Mouse (Mus musculus) intestine, embryonic 14.5 days (tissue): ENCODE data around the gene Ubac1. TPM values are rescaled to one million over a fixed set of nuclear protein-coding genes. Genes with fewer than 3 reads are reported as not detected.

Source experiments
- ATAC-seq: fragments of 200-750 bp; cut with Nextera tagmentation; replicated peaks from 2 replicates; pipeline ENCODE4 v1.8.0; 2017; ENCODE audit warnings: low read depth, moderate number of reproducible peaks, moderate TSS enrichment, moderate library complexity; ENCODE audit not compliant: low FRiP score, low TSS enrichment
- DNase-seq: peaks from one replicate; pipeline ENCODE4 v3.0.0-alpha.2; 2018; ENCODE audit warnings: low spot score
- H3K27ac ChIP-seq: fragments of 300-500 bp; sonication (generic); 2 replicates; pipeline ENCODE4 v1.5.1; 2014; ENCODE audit warnings: low read depth, mild to moderate bottlenecking, control low read depth
- H3K27me3 ChIP-seq: fragments of 300-500 bp; sonication (generic); replicated peaks from 2 replicates; pipeline ENCODE4 v1.6.1; 2014; ENCODE audit warnings: low read length, control low read depth; ENCODE audit not compliant: control insufficient read depth, insufficient read depth
- H3K36me3 ChIP-seq: fragments of 300-500 bp; sonication (generic); 2 replicates; pipeline ENCODE4 v1.6.1; 2014; ENCODE audit warnings: low read length, control low read depth; ENCODE audit not compliant: control insufficient read depth, insufficient read depth
- H3K4me1 ChIP-seq: fragments of 300-500 bp; sonication (generic); replicated peaks from 2 replicates; pipeline ENCODE4 v1.6.1; 2014; ENCODE audit warnings: low read length, control low read depth, mixed read lengths; ENCODE audit not compliant: control insufficient read depth, insufficient read depth
- H3K4me2 ChIP-seq: fragments of 300-500 bp; sonication (generic); 2 replicates; pipeline ENCODE4 v1.6.1; 2014; ENCODE audit warnings: low read length
- H3K4me3 ChIP-seq: fragments of 300-500 bp; sonication (generic); 2 replicates; pipeline ENCODE4 v1.5.1; 2014; ENCODE audit warnings: low read depth, low read length, control low read depth, mixed read lengths
- H3K9ac ChIP-seq: fragments of 300-500 bp; sonication (generic); 2 replicates; pipeline ENCODE4 v1.6.1; 2014; ENCODE audit warnings: mild to moderate bottlenecking, low read length
- H3K9me3 ChIP-seq: fragments of 300-500 bp; sonication (generic); 2 replicates; pipeline ENCODE4 v1.6.1; 2016; ENCODE audit warnings: low read length, control low read depth; ENCODE audit not compliant: control insufficient read depth
- WGBS: fragments of 180-500 bp; shearing (Covaris S2); extraction: QIAGEN DNeasy Blood & Tissue Kit; methylation state at CpG from one replicate; pipeline ENCODE4 v1.1.7; 2014; 5-methylcytosine and 5-hydroxymethylcytosine counted together
- polyA plus RNA-seq: library from polyadenylated mRNA; unstranded; fragments of >200 nt; fragmentation: Nextera tagmentation; extraction: Ambion mirVana; gene quantifications from 2 replicates; pipeline ENCODE4 v1.2.1, GENCODE M21; 2014

The Ubac1 gene
- polyA plus RNA-seq, 1 experiment from 2014 or later: 90.3 TPM

DNA sequence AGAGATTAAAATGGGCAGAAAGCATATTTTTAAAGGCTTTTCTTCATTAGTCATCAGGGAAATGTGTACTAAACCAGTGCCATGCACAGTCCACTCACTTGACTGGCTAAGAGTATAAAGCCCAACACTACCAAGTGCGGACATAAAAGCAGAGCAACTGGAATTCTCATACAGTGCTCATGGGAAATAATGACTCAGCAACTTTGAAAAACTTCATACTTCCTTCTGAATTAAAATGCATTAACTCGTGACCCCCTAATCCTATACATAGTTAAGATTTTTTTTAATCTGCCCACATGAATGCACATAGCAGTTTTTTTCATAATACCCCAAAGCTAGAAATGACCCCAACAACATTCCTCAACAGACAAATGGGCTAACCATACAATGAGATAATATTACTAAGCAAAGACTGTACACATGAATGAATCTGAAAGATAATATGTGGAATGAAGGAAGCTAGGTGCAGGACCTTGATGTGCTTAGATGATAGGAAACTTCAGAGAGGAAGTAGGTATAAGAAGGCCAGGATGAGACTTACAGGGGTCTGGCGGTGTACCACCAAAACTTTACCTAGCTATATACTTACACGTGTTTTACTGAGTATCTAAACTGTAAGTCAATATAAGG is 46.3 kb downstream of the Ubac1 start:
- Histone ChIP-seq H3K9ac (no peak overlapping the region), H3K36me3 (peaks cover 12% of the 10 kb centered on the region), H3K4me3 (no peak overlapping the region), H3K9me3 (no peaks in the 10 kb centered on the region), H3K4me1 (peaks cover 10% of the 10 kb centered on the region), H3K4me2 (no peak overlapping the region), H3K27ac (no peak overlapping the region), H3K27me3 (no peaks in the 10 kb centered on the region)
- ATAC-seq: no peak
- 84% methylated on average over 4 of the region's 4 CpGs for WGBS
- DNase-seq: no peak

DNA sequence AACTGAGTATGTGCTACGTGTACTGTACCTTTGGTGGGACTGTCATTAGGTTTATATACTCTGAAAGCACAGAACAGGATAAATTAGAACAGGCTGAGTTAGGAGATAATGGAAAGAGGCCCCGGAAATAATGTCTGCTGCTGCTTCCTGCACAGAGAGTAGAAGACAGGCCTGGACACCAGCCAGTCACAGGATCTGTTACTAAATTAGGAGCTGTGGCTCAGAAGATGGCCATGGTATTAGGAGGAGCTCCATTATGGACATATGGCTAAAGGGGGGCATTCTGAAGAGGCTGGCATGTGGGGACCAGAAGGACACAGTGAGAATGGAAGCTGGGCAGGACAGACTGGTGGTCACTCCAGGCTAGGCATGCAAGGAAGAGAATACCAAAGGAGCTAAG is 51.1 kb downstream of the Ubac1 start:
- no peak overlapping the region for H3K4me3 ChIP-seq
- DNase-seq (no peak), ATAC-seq (no peak)
- no peaks in the 10 kb centered on the region for H3K27me3 ChIP-seq
- 69% methylated on average over 2 of the region's 2 CpGs for WGBS
- H3K36me3 ChIP-seq: peaks cover 21% of the 10 kb centered on the region
- no peaks in the 10 kb centered on the region for H3K9me3 ChIP-seq
- H3K4me1 ChIP-seq: peaks cover 4% of the 10 kb centered on the region
- H3K9ac ChIP-seq: no peak overlapping the region
- no peak overlapping the region for H3K27ac ChIP-seq
- H3K4me2 ChIP-seq: no peak overlapping the region

DNA sequence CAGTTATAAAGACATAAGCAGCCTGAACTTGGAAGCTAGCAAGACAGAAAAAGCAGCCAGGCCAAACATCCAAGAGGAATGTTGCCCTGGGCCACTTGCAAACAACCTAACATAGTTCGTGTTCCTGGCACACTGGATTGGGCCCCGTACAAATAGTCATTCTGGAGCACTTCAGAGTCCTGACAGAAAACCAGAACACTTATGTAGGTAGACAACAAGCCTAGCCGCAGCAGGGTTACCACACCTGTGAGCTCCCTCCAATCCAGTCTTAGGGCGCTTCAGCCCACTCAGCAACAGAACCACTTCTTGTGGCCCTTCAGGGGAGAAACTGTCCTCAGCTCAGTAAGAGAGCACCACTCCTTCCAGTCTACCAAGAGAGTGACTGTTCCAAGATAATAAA is 52.2 kb downstream of the Ubac1 start:
- Histone ChIP-seq H3K4me2 (no peak overlapping the region), H3K36me3 (peaks cover 30% of the 10 kb centered on the region), H3K27ac (no peak overlapping the region), H3K9ac (no peak overlapping the region), H3K9me3 (no peaks in the 10 kb centered on the region), H3K4me3 (no peak overlapping the region), H3K4me1 (peaks cover 4% of the 10 kb centered on the region), H3K27me3 (no peaks in the 10 kb centered on the region)
- 90% methylated on average over 4 of the region's 4 CpGs for WGBS
- ATAC-seq: no peak
- no peak for DNase-seq

DNA sequence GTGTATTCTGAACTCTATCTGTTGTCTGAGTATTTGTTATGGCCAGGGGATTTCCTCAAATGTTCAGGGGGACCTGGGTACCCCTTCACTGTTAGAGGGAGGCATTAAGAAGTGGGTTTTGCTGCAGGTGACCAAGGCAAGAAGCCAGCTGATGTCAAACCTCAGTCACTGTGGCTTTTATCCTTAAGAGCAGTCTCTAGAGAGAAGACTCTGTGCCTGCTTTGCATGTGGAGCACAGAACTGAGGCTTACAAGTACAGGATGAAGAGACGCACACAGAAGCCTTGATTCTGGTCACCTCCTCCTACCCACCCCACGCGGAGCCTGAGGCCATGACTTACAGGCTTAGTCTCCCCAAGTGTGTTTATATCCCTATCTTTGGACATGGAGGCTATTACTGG is 72.3 kb downstream of the Ubac1 start:
- Histone ChIP-seq H3K36me3 (peaks cover 63% of the 10 kb centered on the region), H3K4me3 (no peak overlapping the region), H3K9me3 (no peaks in the 10 kb centered on the region), H3K9ac (no peak overlapping the region), H3K4me2 (no peak overlapping the region), H3K27ac (no peak overlapping the region), H3K4me1 (no peaks in the 10 kb centered on the region), H3K27me3 (no peaks in the 10 kb centered on the region)
- DNase-seq: no peak
- 96% methylated on average over 3 of the region's 3 CpGs for WGBS
- ATAC-seq: no peak

Other genes with a start within 250 kb of the Ubac1 start
- not detected in 2 replicates for gene Lcn11, start 244.7 kb downstream of the Ubac1 start, polyA plus RNA-seq
- not detected in 2 replicates for gene Gm13539, start 239.5 kb downstream of the Ubac1 start, polyA plus RNA-seq
- not detected in 2 replicates for gene Glt6d1, start 205.9 kb downstream of the Ubac1 start, polyA plus RNA-seq
- not detected in 2 replicates for gene Lcn9, start 198.6 kb downstream of the Ubac1 start, polyA plus RNA-seq
- not detected in 2 replicates for gene Sohlh1, start 174.5 kb downstream of the Ubac1 start, polyA plus RNA-seq
- gene Kcnt1, start 158.0 kb downstream of the Ubac1 start, polyA plus RNA-seq: 0.34 and 0.46 TPM in 2 replicates
- 16.8 and 17.7 TPM in 2 replicates for gene Camsap1, start 38.5 kb downstream of the Ubac1 start, polyA plus RNA-seq
- 11.3 and 13.2 TPM in 2 replicates for gene Nacc2, start 101.5 kb upstream of the Ubac1 start, polyA plus RNA-seq
- not detected in 2 replicates for gene Lhx3, start 186.5 kb upstream of the Ubac1 start, polyA plus RNA-seq
- 23.4 and 24.6 TPM in 2 replicates for gene Qsox2, start 215.8 kb upstream of the Ubac1 start, polyA plus RNA-seq